Mouse (Mus musculus): ENCODE results near the gene Gpbp1. TPM values are rescaled to one million over a fixed set of nuclear protein-coding genes. Genes with fewer than 3 reads are reported as not detected.

Gene Gpbp1
- polyA plus RNA-seq, 1 experiment from 2014 or later = 111 TPM

DNA sequence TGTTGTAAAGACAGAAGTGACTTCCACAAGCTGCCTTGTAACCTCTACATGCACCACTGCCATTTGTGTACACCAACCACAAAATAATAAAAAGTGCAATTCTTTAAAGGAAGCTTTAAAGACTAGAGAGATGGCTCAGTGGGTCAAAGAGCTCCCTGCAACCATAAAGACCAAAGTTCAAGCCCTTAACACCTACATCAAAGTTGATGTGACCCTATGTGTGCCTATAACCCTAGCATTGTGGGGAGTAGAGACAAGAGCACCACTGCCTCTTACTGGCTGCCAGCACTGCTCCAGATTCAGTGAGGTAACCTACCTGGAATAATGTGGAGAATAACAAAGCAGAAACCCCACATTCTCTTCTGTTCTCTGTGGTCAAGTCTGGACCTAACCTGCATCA lies 45.6 kb downstream of the Gpbp1 start:
- Histone ChIP-seq H3K9me3 (no peaks in the 10 kb centered on the region), H3K4me3 (no peak overlapping the region), H3K4me2 (replicated peaks) (no peak overlapping the region), H3K27me3 (no peaks in the 10 kb centered on the region), H3K4me1 (no peaks in the 10 kb centered on the region), H3K36me3 (peaks cover 5% of the 10 kb centered on the region; the same call in 1 of the 2 replicates), H3K27ac (replicated peaks) (no peak overlapping the region), H3K9ac (replicated peaks) (no peak overlapping the region)
- no peak for ATAC-seq (replicated peaks)

DNA sequence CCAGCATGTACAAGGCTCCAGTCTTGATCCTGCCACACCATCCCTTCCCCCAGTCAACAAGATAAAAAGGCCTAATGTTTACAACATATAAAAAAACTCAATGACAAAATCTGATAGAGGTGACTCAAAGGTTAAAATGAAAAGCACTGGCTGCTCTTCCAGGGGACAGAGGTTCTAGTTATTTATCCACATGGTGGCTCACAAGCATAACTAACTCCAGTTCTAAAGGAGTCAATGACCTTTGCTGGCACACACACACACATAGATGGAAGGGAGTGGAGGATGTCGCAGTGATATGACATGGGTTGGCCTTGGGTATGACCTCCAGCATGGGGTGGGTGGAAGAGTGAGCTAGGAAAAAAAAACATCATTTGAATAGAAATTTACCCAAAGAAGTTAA lies 58.7 kb downstream of the Gpbp1 start:
- Histone ChIP-seq H3K4me1 (no peaks in the 10 kb centered on the region), H3K4me3 (no peak overlapping the region), H3K4me2 (replicated peaks) (no peak overlapping the region), H3K36me3 (peaks cover 21% of the 10 kb centered on the region), H3K9me3 (no peaks in the 10 kb centered on the region), H3K27ac (replicated peaks) (no peak overlapping the region), H3K27me3 (no peaks in the 10 kb centered on the region), H3K9ac (replicated peaks) (no peak overlapping the region)
- WGBS = 68% methylated on average over 1 of the region's 1 CpGs
- no peak for ATAC-seq (replicated peaks)

DNA sequence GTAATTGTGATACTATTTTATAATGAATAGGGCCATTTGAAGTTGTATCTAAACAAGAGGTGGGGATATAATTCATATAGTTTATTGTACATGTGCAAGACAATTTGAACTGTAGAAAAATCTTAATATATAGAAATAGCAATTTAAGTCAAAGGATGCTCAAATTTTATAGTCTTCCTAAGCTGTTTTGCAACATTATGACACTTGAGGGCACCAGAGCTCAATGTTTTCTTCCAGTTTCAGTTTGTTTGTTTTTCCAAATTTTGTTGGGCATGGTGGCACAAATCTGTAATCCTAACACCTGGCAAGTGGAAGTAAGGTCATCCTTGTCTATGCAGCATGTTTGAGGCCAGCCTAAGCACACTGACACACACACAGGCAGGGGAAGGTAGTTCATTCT lies 68.6 kb downstream of the Gpbp1 start:
- Histone ChIP-seq H3K36me3 (peaks cover 3% of the 10 kb centered on the region; the same call in 1 of the 2 replicates), H3K27me3 (no peaks in the 10 kb centered on the region), H3K27ac (replicated peaks) (no peak overlapping the region), H3K4me2 (replicated peaks) (no peak overlapping the region), H3K4me1 (no peaks in the 10 kb centered on the region), H3K4me3 (no peak overlapping the region), H3K9ac (replicated peaks) (no peak overlapping the region), H3K9me3 (no peaks in the 10 kb centered on the region)
- no peak for ATAC-seq (replicated peaks)

- Histone ChIP-seq H3K27ac (replicated peaks) (no peak overlapping the region), H3K9me3 (no peaks in the 10 kb centered on the region), H3K4me3 (no peak overlapping the region), H3K4me1 (no peaks in the 10 kb centered on the region), H3K4me2 (replicated peaks) (no peak overlapping the region), H3K9ac (replicated peaks) (no peak overlapping the region), H3K36me3 (no peaks in the 10 kb centered on the region), H3K27me3 (no peaks in the 10 kb centered on the region)
- no peak; the same call in 1 of the 2 replicates for ATAC-seq (replicated peaks)
- WGBS = 62% methylated on average over 2 of the region's 2 CpGs
Measured at GRCm38 (mm10) chr13:111418087-111418486, 71.8 kb downstream of the Gpbp1 start.

DNA sequence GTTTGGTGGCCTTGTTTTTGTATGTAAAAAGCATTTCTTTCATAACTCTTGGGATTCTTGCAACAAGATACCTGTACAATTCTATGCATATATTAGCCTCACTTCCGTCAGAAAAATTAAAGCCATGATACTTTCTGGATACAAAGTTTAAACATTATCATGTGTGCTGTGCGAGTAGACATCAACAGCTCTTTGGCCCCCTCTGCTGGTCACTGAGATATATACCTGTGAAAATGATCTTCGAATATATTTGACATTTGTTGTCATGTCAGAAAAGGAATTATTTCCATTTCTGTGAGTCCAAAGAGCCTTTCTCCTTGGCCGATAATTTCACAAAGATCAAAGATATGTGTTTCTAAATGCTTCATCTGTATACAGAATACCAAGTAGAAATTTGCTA lies 76.8 kb downstream of the Gpbp1 start:
- H3K27me3 ChIP-seq = no peaks in the 10 kb centered on the region
- H3K9ac ChIP-seq (replicated peaks) = no peak overlapping the region
- H3K36me3 ChIP-seq = no peaks in the 10 kb centered on the region
- H3K9me3 ChIP-seq = no peaks in the 10 kb centered on the region
- WGBS = 28% methylated on average over 4 of the region's 4 CpGs
- no peak overlapping the region for H3K4me3 ChIP-seq
- H3K27ac ChIP-seq (replicated peaks) = no peak overlapping the region
- H3K4me2 ChIP-seq (replicated peaks) = no peak overlapping the region
- no peak for ATAC-seq (replicated peaks)
- no peaks in the 10 kb centered on the region for H3K4me1 ChIP-seq

GRCm38 (mm10) chr13:111410831-111411230 lies 79.1 kb downstream of the Gpbp1 start:
- no peaks in the 10 kb centered on the region for H3K4me1 ChIP-seq
- WGBS = 3% methylated on average over 7 of the region's 7 CpGs
- H3K4me2 ChIP-seq (replicated peaks) = no peak overlapping the region
- H3K27ac ChIP-seq (replicated peaks) = no peak overlapping the region
- no peak overlapping the region for H3K9ac ChIP-seq (replicated peaks)
- H3K9me3 ChIP-seq = no peaks in the 10 kb centered on the region
- H3K36me3 ChIP-seq = no peaks in the 10 kb centered on the region
- ATAC-seq (replicated peaks) = peak; percentile 42
- no peak overlapping the region for H3K4me3 ChIP-seq
- H3K27me3 ChIP-seq = no peaks in the 10 kb centered on the region

- H3K4me2 ChIP-seq (replicated peaks) = no peak overlapping the region
- H3K9me3 ChIP-seq = no peaks in the 10 kb centered on the region
- no peak overlapping the region for H3K9ac ChIP-seq (replicated peaks)
- H3K36me3 ChIP-seq = no peaks in the 10 kb centered on the region
- H3K4me1 ChIP-seq = no peaks in the 10 kb centered on the region
- no peak overlapping the region for H3K27ac ChIP-seq (replicated peaks)
- 74% methylated on average over 9 of the region's 9 CpGs for WGBS
- H3K27me3 ChIP-seq = no peaks in the 10 kb centered on the region
- ATAC-seq (replicated peaks) = no peak
- no peak overlapping the region for H3K4me3 ChIP-seq
Measured at GRCm38 (mm10) chr13:111406859-111407389, 83.0 kb downstream of the Gpbp1 start.

- H3K4me3 ChIP-seq = no peak overlapping the region
- H3K27me3 ChIP-seq = no peaks in the 10 kb centered on the region
- H3K9ac ChIP-seq (replicated peaks) = no peak overlapping the region
- H3K4me1 ChIP-seq = no peaks in the 10 kb centered on the region
- H3K9me3 ChIP-seq = no peaks in the 10 kb centered on the region
- WGBS = 95% methylated on average over 3 of the region's 3 CpGs
- ATAC-seq (replicated peaks) = no peak
- H3K36me3 ChIP-seq = no peaks in the 10 kb centered on the region
- no peak overlapping the region for H3K4me2 ChIP-seq (replicated peaks)
- H3K27ac ChIP-seq (replicated peaks) = no peak overlapping the region
Measured at GRCm38 (mm10) chr13:111405956-111406355, 84.0 kb downstream of the Gpbp1 start.

GRCm38 (mm10) chr13:111397600-111398151 lies 92.2 kb downstream of the Gpbp1 start:
- WGBS = 59% methylated on average over 5 of the region's 5 CpGs
- Histone ChIP-seq H3K9ac (replicated peaks) (no peak overlapping the region), H3K4me3 (no peak overlapping the region), H3K4me2 (replicated peaks) (no peak overlapping the region), H3K36me3 (no peaks in the 10 kb centered on the region), H3K9me3 (no peaks in the 10 kb centered on the region), H3K27me3 (no peaks in the 10 kb centered on the region), H3K27ac (replicated peaks) (no peak overlapping the region), H3K4me1 (0 out of 2 replicates have a peak, but pooled peaks cover 4% of the 10 kb centered on the region)
- no peak for ATAC-seq (replicated peaks)

GRCm38 (mm10) chr13:111397061-111397460 lies 92.8 kb downstream of the Gpbp1 start:
- no peaks in the 10 kb centered on the region for H3K9me3 ChIP-seq
- H3K27ac ChIP-seq (replicated peaks) = no peak overlapping the region
- ATAC-seq (replicated peaks) = no peak
- H3K4me3 ChIP-seq = no peak overlapping the region
- H3K36me3 ChIP-seq = no peaks in the 10 kb centered on the region
- H3K4me1 ChIP-seq = 0 out of 2 replicates have a peak, but pooled peaks cover 4% of the 10 kb centered on the region
- H3K27me3 ChIP-seq = no peaks in the 10 kb centered on the region
- H3K4me2 ChIP-seq (replicated peaks) = no peak overlapping the region
- 64% methylated on average over 7 of the region's 7 CpGs for WGBS
- no peak overlapping the region for H3K9ac ChIP-seq (replicated peaks)

DNA sequence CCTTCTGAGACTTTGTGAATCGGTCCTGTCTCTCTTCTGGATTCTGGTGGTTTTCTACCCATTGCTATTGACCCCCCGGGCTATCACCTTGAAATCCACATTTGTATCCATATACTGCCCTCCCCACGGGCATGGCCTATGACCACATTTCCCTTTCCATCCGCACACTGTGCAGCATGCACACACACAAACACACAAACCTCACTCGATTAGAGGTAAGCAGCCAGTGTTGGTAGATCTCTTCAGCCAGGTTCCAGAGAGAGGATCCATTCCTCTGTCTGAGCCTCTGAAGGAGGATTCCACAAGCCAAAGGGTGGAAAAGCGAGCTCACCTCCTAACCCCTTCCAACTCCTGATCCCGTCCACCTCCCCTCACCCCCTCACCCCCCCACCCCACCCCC lies 94.4 kb downstream of the Gpbp1 start:
- Histone ChIP-seq H3K27me3 (no peaks in the 10 kb centered on the region), H3K4me1 (0 out of 2 replicates have a peak, but pooled peaks cover 4% of the 10 kb centered on the region), H3K36me3 (no peaks in the 10 kb centered on the region), H3K4me3 (no peak overlapping the region), H3K9me3 (no peaks in the 10 kb centered on the region), H3K27ac (replicated peaks) (no peak overlapping the region), H3K4me2 (replicated peaks) (no peak overlapping the region), H3K9ac (replicated peaks) (no peak overlapping the region)
- ATAC-seq (replicated peaks) = no peak
- 89% methylated on average over 7 of the region's 7 CpGs for WGBS

GRCm38 (mm10) chr13:111394904-111395303 lies 95.0 kb downstream of the Gpbp1 start:
- H3K4me2 ChIP-seq (replicated peaks) = no peak overlapping the region
- no peaks in the 10 kb centered on the region for H3K27me3 ChIP-seq
- WGBS = 80% methylated on average over 4 of the region's 4 CpGs
- H3K27ac ChIP-seq (replicated peaks) = no peak overlapping the region
- H3K4me3 ChIP-seq = no peak overlapping the region
- 0 out of 2 replicates have a peak, but pooled peaks cover 4% of the 10 kb centered on the region for H3K4me1 ChIP-seq
- no peaks in the 10 kb centered on the region for H3K9me3 ChIP-seq
- no peaks in the 10 kb centered on the region for H3K36me3 ChIP-seq
- H3K9ac ChIP-seq (replicated peaks) = no peak overlapping the region
- no peak for ATAC-seq (replicated peaks)

GRCm38 (mm10) chr13:111394341-111394740 lies 95.6 kb downstream of the Gpbp1 start:
- Histone ChIP-seq H3K4me2 (replicated peaks) (no peak overlapping the region), H3K27me3 (no peaks in the 10 kb centered on the region), H3K27ac (replicated peaks) (no peak overlapping the region), H3K4me1 (0 out of 2 replicates have a peak, but pooled peaks cover 4% of the 10 kb centered on the region), H3K9ac (replicated peaks) (no peak overlapping the region), H3K36me3 (no peaks in the 10 kb centered on the region), H3K9me3 (no peaks in the 10 kb centered on the region), H3K4me3 (no peak overlapping the region)
- no peak for ATAC-seq (replicated peaks)
- 86% methylated on average over 8 of the region's 8 CpGs for WGBS

Measured in forebrain, embryonic 15.5 days (tissue).